10 mouse cellular contexts compared by ENCODE assay signal in genomic region chr8:109360081-109360715, GRCm38 (mm10).
A peak's percentile ranks its signal among the peaks of the same experiment; 100 is the strongest.
DNase-seq lines count a peak whose midpoint lies in the region; ATAC-seq and TF ChIP-seq lines count a peak whose summit lies in the region.
"Had no signal": no experiment of that assay in that cellular context is flagged by ENCODE, and none has a peak within 500 bp of the region (broad histone marks: within the 10 kb centered on the region; RNA-seq: fewer than 3 reads in every experiment).

No protein-coding gene starts in this region.

- H3K9me3 ChIP-seq in heart, embryonic 10.5 days: no peaks in the 10 kb centered on the region
- H3K9me3 ChIP-seq in ES-Bruce4 (replicated peaks; ENCODE audit: control insufficient read depth, insufficient read depth, low read length, poor library complexity, severe bottlenecking): no peaks in the 10 kb centered on the region; the same call in 1 of the 2 replicates
- no peaks in the 10 kb centered on the region for H3K9me3 ChIP-seq in forebrain, embryonic 15.5 days
- H3K9me3 ChIP-seq in midbrain, embryonic 10.5 days (replicated peaks): no peaks in the 10 kb centered on the region

- TF ChIP-seq CTCF in heart, adult 2 months (IDR thresholded peaks at IDR 0.05): no peak
- no peak for TF ChIP-seq CTCF in ES-Bruce4 (IDR thresholded peaks at IDR 0.05; ENCODE audit: low read depth, low read length)

- H3K27ac ChIP-seq in heart, embryonic 10.5 days: no peak overlapping the region; the same call in 1 of the 2 replicates
- H3K27ac ChIP-seq in heart, adult 2 months: no peak overlapping the region
- no peak overlapping the region for H3K27ac ChIP-seq in ES-Bruce4 (ENCODE audit: insufficient read depth, low read length)
- peak overlapping the region; percentile 89 for H3K27ac ChIP-seq in forebrain, embryonic 15.5 days (replicated peaks)
- H3K27ac ChIP-seq in midbrain, embryonic 10.5 days (replicated peaks): peak overlapping the region; percentile 88

- intact Hi-C loops in heart, adult 2 months (cut with DNase I): no loop called here

- H3K4me2 ChIP-seq in forebrain, embryonic 15.5 days (replicated peaks): peak overlapping the region; percentile 59

- 37% methylated on average over 14 of the region's 14 CpGs for WGBS in heart, embryonic 10.5 days
- WGBS in heart, adult 2 months: 49% methylated on average over 14 of the region's 14 CpGs
- WGBS in forebrain, embryonic 15.5 days: 10% methylated on average over 14 of the region's 14 CpGs
- WGBS in midbrain, embryonic 10.5 days: 21% methylated on average over 14 of the region's 14 CpGs

- ATAC-seq in forebrain, embryonic 15.5 days (replicated peaks): peak; percentile 39; the same call in 1 of the 2 replicates

- H3K27me3 ChIP-seq in heart, embryonic 10.5 days (ENCODE audit: insufficient read depth, poor library complexity, severe bottlenecking): no peaks in the 10 kb centered on the region
- H3K27me3 ChIP-seq in heart, adult 2 months (ENCODE audit: control insufficient read depth, insufficient read depth, low read length): peaks cover 9% of the 10 kb centered on the region; the same call in 1 of the 2 replicates
- peaks cover 3% of the 10 kb centered on the region; the same call in 1 of the 2 replicates for H3K27me3 ChIP-seq in ES-Bruce4 (ENCODE audit: control insufficient read depth, insufficient read depth, low read length, poor library complexity, severe bottlenecking)
- H3K27me3 ChIP-seq in forebrain, embryonic 15.5 days: no peaks in the 10 kb centered on the region
- H3K27me3 ChIP-seq in midbrain, embryonic 10.5 days (ENCODE audit: low read depth, poor library complexity, severe bottlenecking): no peaks in the 10 kb centered on the region

- no peak for TF ChIP-seq EP300 in heart, adult 2 months (IDR thresholded peaks at IDR 0.05; ENCODE audit: insufficient read depth, low read depth, low read length)
- no peak for TF ChIP-seq EP300 in ES-Bruce4 (IDR thresholded peaks at IDR 0.05; ENCODE audit: insufficient read depth, low read depth, low read length)

- no peak for TF ChIP-seq POLR2A in heart, adult 2 months (IDR thresholded peaks at IDR 0.05; ENCODE audit: insufficient read depth, low read depth, low read length)
- TF ChIP-seq POLR2A in ES-Bruce4 (IDR thresholded peaks at IDR 0.05; ENCODE audit: insufficient read depth, low read length): no peak

- no peak for DNase-seq in heart, embryonic 10.5 days (ENCODE audit: low spot score)
- DNase-seq in heart, adult 2 months: no peak
- DNase-seq in midbrain, embryonic 10.5 days (ENCODE audit: low spot score): peak; percentile 64
- DNase-seq in testis, postnatal 14 days (ENCODE audit: low spot score): no peak
- no peak for DNase-seq in adrenal gland, postnatal 36 days
- DNase-seq in adrenal gland, postnatal 10 days: no peak
- DNase-seq: layer of hippocampus, postnatal 36 days had no signal

- H3K79me2 ChIP-seq in heart, adult 2 months (replicated peaks; ENCODE audit: control insufficient read depth, insufficient read depth, low read length): no peaks in the 10 kb centered on the region

- no peaks in the 10 kb centered on the region for H3K36me3 ChIP-seq in heart, embryonic 10.5 days
- no peaks in the 10 kb centered on the region for H3K36me3 ChIP-seq in heart, adult 2 months (ENCODE audit: control insufficient read depth, insufficient read depth, low read length)
- H3K36me3 ChIP-seq in ES-Bruce4 (ENCODE audit: control insufficient read depth, insufficient read depth, low read length, poor library complexity, severe bottlenecking): no peaks in the 10 kb centered on the region
- no peaks in the 10 kb centered on the region for H3K36me3 ChIP-seq in forebrain, embryonic 15.5 days
- H3K36me3 ChIP-seq in midbrain, embryonic 10.5 days: no peaks in the 10 kb centered on the region

- no peak overlapping the region for H3K9ac ChIP-seq in heart, adult 2 months (ENCODE audit: low read depth, low read length)
- 0 out of 2 replicates have a peak overlapping the region, but pooled peaks have one; percentile 41 for H3K9ac ChIP-seq in ES-Bruce4 (ENCODE audit: low read depth, poor library complexity, severe bottlenecking)
- peak overlapping the region; percentile 49; the same call in 1 of the 2 replicates for H3K9ac ChIP-seq in forebrain, embryonic 15.5 days (replicated peaks)

- peak overlapping the region; percentile 51 for H3K4me3 ChIP-seq in heart, embryonic 10.5 days
- no peak overlapping the region for H3K4me3 ChIP-seq in heart, adult 2 months
- no peak overlapping the region for H3K4me3 ChIP-seq in ES-Bruce4 (ENCODE audit: low read depth, low read length)
- peak overlapping the region; percentile 31 for H3K4me3 ChIP-seq in forebrain, embryonic 15.5 days
- H3K4me3 ChIP-seq in midbrain, embryonic 10.5 days: peak overlapping the region; percentile 50
- H3K4me3 ChIP-seq: myocyte had no signal

- H3K4me1 ChIP-seq in heart, embryonic 10.5 days: peaks cover 15% of the 10 kb centered on the region
- no peaks in the 10 kb centered on the region for H3K4me1 ChIP-seq in heart, adult 2 months (ENCODE audit: control insufficient read depth, insufficient read depth, low read length)
- no peaks in the 10 kb centered on the region for H3K4me1 ChIP-seq in ES-Bruce4 (ENCODE audit: control insufficient read depth, insufficient read depth, low read length)
- H3K4me1 ChIP-seq in forebrain, embryonic 15.5 days: peaks cover 30% of the 10 kb centered on the region
- H3K4me1 ChIP-seq in midbrain, embryonic 10.5 days: peaks cover 41% of the 10 kb centered on the region

Comparison
In these comparisons a context has a peak if more than half of its experiments do, and no peak if none do; other contexts are left out.
1. H3K4me3 ChIP-seq: peak in heart, embryonic 10.5 days (single experiment), forebrain, embryonic 15.5 days (single experiment) and midbrain, embryonic 10.5 days (single experiment); none in heart, adult 2 months (single experiment) and ES-Bruce4 (single experiment).
2. H3K27ac ChIP-seq: peak in forebrain, embryonic 15.5 days (single experiment) and midbrain, embryonic 10.5 days (single experiment); none in heart, embryonic 10.5 days (single experiment), heart, adult 2 months (single experiment) and ES-Bruce4 (single experiment).